Mouse (Mus musculus) ES-E14 (cell line): ENCODE results near the gene Appbp2. TPM values are rescaled to one million over a fixed set of nuclear protein-coding genes. Genes with fewer than 3 reads are reported as not detected.

Experiments
- DNase-seq: peaks from one replicate; pipeline ENCODE4 v3.0.0-alpha.2; 2013; ENCODE audit warnings: low read depth, low spot score
- H3K27ac ChIP-seq: 2 replicates; pipeline ENCODE4 v1.5.1; 2012; ENCODE audit warnings: low read depth, mild to moderate bottlenecking, low read length, moderate library complexity, mixed read lengths; ENCODE audit not compliant: poor library complexity, insufficient read depth, severe bottlenecking
- H3K36me3 ChIP-seq: 2 replicates; pipeline ENCODE4 v1.6.1; 2012; ENCODE audit warnings: mild to moderate bottlenecking, low read length, moderate library complexity, mixed read lengths; ENCODE audit not compliant: control insufficient read depth, poor library complexity, insufficient read depth, severe bottlenecking
- H3K4me1 ChIP-seq, 2 experiments: fragments of 150-350 bp in 1 of 2; sonication (generic) in 1 of 2; 2 replicates each; pipeline ENCODE4 v1.6.1; 2012; ENCODE audit warnings: low read length in 2 of 2, mild to moderate bottlenecking in 1 of 2, mixed read lengths in 1 of 2; ENCODE audit not compliant: control insufficient read depth in 2 of 2, insufficient read depth in 2 of 2, poor library complexity in 1 of 2
- H3K4me3 ChIP-seq, 2 experiments: fragments of 150-350 bp in 1 of 2; sonication (generic) in 1 of 2; 2 replicates each; pipeline ENCODE4 v1.5.1; 2012; ENCODE audit warnings: low read length in 2 of 2, low read depth in 1 of 2, mild to moderate bottlenecking in 1 of 2, mixed read lengths in 1 of 2; ENCODE audit not compliant: insufficient read depth in 1 of 2, poor library complexity in 1 of 2, severe bottlenecking in 1 of 2
- H3K9ac ChIP-seq: 2 replicates; pipeline ENCODE4 v1.6.1; 2012; ENCODE audit warnings: low read depth, mild to moderate bottlenecking, low read length, mixed read lengths; ENCODE audit not compliant: poor library complexity, insufficient read depth, severe bottlenecking
- H3K9me3 ChIP-seq: fragments of 150-350 bp; sonication (generic); 2 replicates; pipeline ENCODE4 v1.6.1; 2012; ENCODE audit warnings: low read depth, mild to moderate bottlenecking, low read length; ENCODE audit not compliant: control insufficient read depth, insufficient read depth
- CHD2 ChIP-seq: IDR thresholded peaks from 2 replicates; pipeline ENCODE4 v1.6.1; 2014; ENCODE audit warnings: mild to moderate bottlenecking, low read depth, low read length, inconsistent platforms
- HCFC1 ChIP-seq: IDR thresholded peaks from 2 replicates; pipeline ENCODE4 v1.6.1; 2012; ENCODE audit warnings: low read length, inconsistent platforms, borderline replicate concordance; ENCODE audit not compliant: insufficient read depth
- MAFK ChIP-seq: IDR thresholded peaks from 2 replicates; pipeline ENCODE4 v1.6.1; 2014; ENCODE audit warnings: mild to moderate bottlenecking, low read depth, low read length, inconsistent platforms; ENCODE audit not compliant: insufficient read depth
- ZC3H11A ChIP-seq: IDR thresholded peaks from 2 replicates; pipeline ENCODE4 v1.6.1; 2012; ENCODE audit warnings: low read depth, mild to moderate bottlenecking, inconsistent platforms, low read length, borderline replicate concordance
- ZNF384 ChIP-seq: IDR thresholded peaks from 2 replicates; pipeline ENCODE4 v1.6.1; 2012; ENCODE audit warnings: low read depth, low read length, inconsistent platforms
- in situ Hi-C, 2 experiments: fragments of 600-800 bp; cut with MboI; formaldehyde crosslinking; loops; one replicate each; pipeline ENCODE4 v1.15.1; 2025; ENCODE audit warnings: low sequenced_read_pairs in 2 of 2, inconsistent platforms in 1 of 2; ENCODE audit not compliant: unreplicated experiment in 2 of 2
- total RNA-seq: library from RNA; depleted of rRNA; stranded (reverse); fragments of 300-350 nt; gene quantifications from 2 replicates; pipeline ENCODE4 v1.2.3, GENCODE M21; 2012

The Appbp2 gene
- total RNA-seq, 1 experiment, result 37.2 TPM

DNA sequence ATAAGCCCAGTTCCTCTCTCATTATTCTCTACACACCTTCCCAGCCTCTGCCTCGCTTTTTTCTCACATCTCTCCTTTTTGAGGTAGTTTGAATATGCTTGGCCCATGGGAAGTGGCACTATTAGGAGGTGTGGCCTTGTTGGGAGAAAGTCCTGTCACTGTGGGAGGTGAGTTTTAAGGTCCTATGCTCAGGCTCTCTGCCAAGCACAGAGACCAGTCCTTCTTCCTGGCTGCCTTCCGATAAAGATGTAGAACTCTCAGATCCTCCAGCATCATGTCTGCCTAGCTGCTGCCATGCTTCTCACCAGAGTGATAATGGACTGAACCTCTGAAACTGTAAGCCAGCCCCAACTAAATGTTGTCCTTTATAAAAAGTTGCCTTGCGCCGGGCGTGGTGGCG, 12.4 kb downstream of the Appbp2 start:
- no peak overlapping the region for H3K27ac ChIP-seq
- in situ Hi-C loops, result no loop called here
- H3K4me3 ChIP-seq, result no peak overlapping the region
- peaks cover 0 to 6% of the 10 kb centered on the region in 2 experiments; a peak in 2 of 4 replicates for H3K4me1 ChIP-seq
- TF ChIP-seq CHD2 (no peak), ZC3H11A (no peak), MAFK (no peak), ZNF384 (no peak), HCFC1 (no peak)
- H3K9me3 ChIP-seq, result no peaks in the 10 kb centered on the region
- DNase-seq, result no peak
- H3K36me3 ChIP-seq, result no peaks in the 10 kb centered on the region
- H3K9ac ChIP-seq, result no peak overlapping the region

DNA sequence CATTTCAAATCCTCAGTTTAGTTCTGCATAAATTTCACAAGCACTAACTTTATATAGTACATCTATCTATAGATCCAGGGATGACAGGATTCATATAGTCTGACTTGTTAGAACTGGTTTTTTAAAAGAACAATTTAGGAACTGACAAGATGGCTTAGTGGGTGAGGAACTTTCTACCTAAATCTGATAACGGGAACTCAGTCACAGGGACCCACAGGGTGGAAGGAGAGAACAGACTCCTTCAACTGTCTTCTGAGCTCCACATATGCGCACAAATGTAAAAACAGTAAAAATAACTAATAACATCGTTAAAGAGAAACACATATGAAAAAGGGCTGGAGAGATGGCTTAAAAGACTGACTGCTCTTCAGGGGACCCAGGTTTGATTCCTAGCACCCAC, 15.9 kb downstream of the Appbp2 start:
- TF ChIP-seq MAFK (no peak), CHD2 (no peak), ZC3H11A (no peak), HCFC1 (no peak), ZNF384 (no peak)
- Histone ChIP-seq H3K36me3 (peaks cover 9% of the 10 kb centered on the region), H3K4me3 (no peak overlapping the region), H3K9ac (no peak overlapping the region), H3K9me3 (no peaks in the 10 kb centered on the region), H3K4me1 (peaks cover 0 to 4% of the 10 kb centered on the region in 2 experiments; a peak in 1 of 4 replicates), H3K27ac (no peak overlapping the region)
- in situ Hi-C loops, result no loop called here
- no peak for DNase-seq

DNA sequence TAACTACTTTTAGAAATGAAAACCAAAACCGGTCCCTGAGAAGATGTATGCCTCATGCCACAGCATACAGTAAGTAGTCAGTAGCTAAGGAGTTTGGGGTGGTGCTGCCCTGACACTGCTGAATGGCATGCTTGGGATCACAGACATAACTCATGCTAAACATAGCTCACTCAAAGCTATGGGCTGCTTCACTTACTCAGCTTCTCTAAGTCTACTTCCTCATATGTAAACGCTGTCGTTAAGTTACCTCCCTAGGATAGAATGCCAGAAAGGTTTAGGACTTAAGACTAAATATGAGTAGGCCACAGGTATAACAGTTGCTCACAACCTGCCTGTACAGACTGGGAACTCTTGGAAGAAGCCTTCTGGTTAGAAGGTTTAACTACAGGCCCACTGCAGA, 20.3 kb downstream of the Appbp2 start:
- Histone ChIP-seq H3K9me3 (no peaks in the 10 kb centered on the region; the same call in 1 of the 2 replicates), H3K36me3 (peaks cover 20% of the 10 kb centered on the region), H3K9ac (no peak overlapping the region), H3K27ac (no peak overlapping the region), H3K4me1 (no peaks in the 10 kb centered on the region), H3K4me3 (no peak overlapping the region)
- DNase-seq, result no peak
- in situ Hi-C loops, result no loop called here
- TF ChIP-seq CHD2 (no peak), MAFK (no peak), ZNF384 (no peak), ZC3H11A (no peak), HCFC1 (no peak)

DNA sequence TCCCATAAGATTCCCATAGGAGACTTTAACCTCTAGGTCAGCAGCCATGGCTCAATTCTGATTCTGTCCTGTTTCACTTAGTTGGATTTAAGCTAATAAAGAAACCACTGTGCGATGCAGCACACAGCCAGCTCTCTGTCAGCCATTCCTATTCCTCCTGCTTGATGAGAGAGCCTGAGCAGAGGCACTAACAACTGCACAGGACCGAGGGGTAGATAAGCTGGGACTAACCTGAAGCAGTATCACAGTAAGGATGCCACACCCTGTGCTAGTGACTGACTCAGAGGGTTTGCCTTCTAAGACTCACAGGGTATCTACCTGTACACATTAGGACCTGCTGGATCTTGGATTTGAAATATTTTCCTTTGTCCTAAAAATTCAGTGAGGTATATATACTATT, 21.7 kb downstream of the Appbp2 start:
- no peak for DNase-seq
- TF ChIP-seq HCFC1 (no peak), ZNF384 (no peak), CHD2 (no peak), ZC3H11A (no peak), MAFK (no peak)
- in situ Hi-C loops, result no loop called here
- H3K4me3 ChIP-seq, result no peak overlapping the region
- no peaks in the 10 kb centered on the region for H3K4me1 ChIP-seq
- H3K27ac ChIP-seq, result no peak overlapping the region
- no peaks in the 10 kb centered on the region; the same call in 1 of the 2 replicates for H3K9me3 ChIP-seq
- peaks cover 22% of the 10 kb centered on the region for H3K36me3 ChIP-seq
- H3K9ac ChIP-seq, result no peak overlapping the region

DNA sequence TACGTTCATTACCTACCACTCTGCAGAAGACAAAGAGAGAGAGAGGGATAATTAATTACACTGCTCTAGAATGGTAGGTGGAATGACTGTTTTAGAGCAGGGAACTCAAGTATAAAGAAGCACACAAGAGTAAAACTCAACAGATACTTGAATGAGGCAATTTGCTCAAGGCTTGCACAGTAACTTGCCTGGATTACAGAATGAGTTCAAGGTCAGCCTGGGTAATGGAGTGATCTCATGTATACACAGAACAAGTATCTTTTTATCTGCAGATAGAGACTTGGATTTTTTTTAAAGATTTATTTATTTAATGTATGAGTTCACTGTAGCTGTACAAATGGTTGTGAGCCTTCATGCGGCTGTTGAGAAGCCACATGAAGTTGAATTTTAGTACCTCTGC, 23.8 kb downstream of the Appbp2 start:
- H3K9me3 ChIP-seq, result no peaks in the 10 kb centered on the region; the same call in 1 of the 2 replicates
- H3K4me3 ChIP-seq, result no peak overlapping the region
- no peaks in the 10 kb centered on the region for H3K4me1 ChIP-seq
- H3K36me3 ChIP-seq, result peaks cover 22% of the 10 kb centered on the region
- H3K9ac ChIP-seq, result no peak overlapping the region
- DNase-seq, result no peak
- in situ Hi-C loops, result no loop called here
- no peak for TF ChIP-seq HCFC1
- TF ChIP-seq MAFK, result no peak
- no peak for TF ChIP-seq ZC3H11A
- TF ChIP-seq CHD2, result no peak
- TF ChIP-seq ZNF384, result no peak
- H3K27ac ChIP-seq, result no peak overlapping the region
